Mouse (Mus musculus) liver, embryonic 15.5 days (tissue): ENCODE results near the gene Nudt8. TPM values are rescaled to one million over a fixed set of nuclear protein-coding genes. Genes with fewer than 3 reads are reported as not detected.
A peak's percentile ranks its signal among the peaks of the same experiment; 100 is the strongest.

Experiments used
- ATAC-seq: fragments of 200-750 bp; cut with Nextera tagmentation; 2 replicates; pipeline ENCODE4 v1.8.0; 2017; ENCODE audit warnings: moderate number of reproducible peaks, mild to moderate bottlenecking, moderate library complexity; ENCODE audit not compliant: insufficient read depth
- H3K27ac ChIP-seq: fragments of 300-500 bp; sonication (generic); replicated peaks from 2 replicates; pipeline ENCODE4 v1.5.1; 2015; ENCODE audit warnings: mild to moderate bottlenecking, inconsistent platforms
- H3K27me3 ChIP-seq: fragments of 300-500 bp; sonication (generic); 2 replicates; pipeline ENCODE4 v1.6.1; 2015; ENCODE audit warnings: mild to moderate bottlenecking, inconsistent platforms
- H3K36me3 ChIP-seq: fragments of 300-500 bp; sonication (generic); replicated peaks from 2 replicates; pipeline ENCODE4 v1.6.1; 2015; ENCODE audit warnings: moderate library complexity, mild to moderate bottlenecking, inconsistent platforms
- H3K4me1 ChIP-seq: fragments of 300-500 bp; sonication (generic); replicated peaks from 2 replicates; pipeline ENCODE4 v1.6.1; 2015; ENCODE audit warnings: inconsistent platforms
- H3K4me2 ChIP-seq: fragments of 300-500 bp; sonication (generic); 2 replicates; pipeline ENCODE4 v1.6.1; 2015; ENCODE audit warnings: moderate library complexity, mild to moderate bottlenecking, inconsistent platforms
- H3K4me3 ChIP-seq: fragments of 300-500 bp; sonication (generic); replicated peaks from 2 replicates; pipeline ENCODE4 v1.5.1; 2015; ENCODE audit warnings: mild to moderate bottlenecking, inconsistent platforms
- H3K9ac ChIP-seq: fragments of 300-500 bp; sonication (generic); 2 replicates; pipeline ENCODE4 v1.6.1; 2015; ENCODE audit warnings: moderate library complexity, mild to moderate bottlenecking, inconsistent platforms
- H3K9me3 ChIP-seq: fragments of 300-500 bp; sonication (generic); replicated peaks from 2 replicates; pipeline ENCODE4 v1.6.1; 2016; ENCODE audit warnings: inconsistent platforms
- WGBS: fragments of 180-500 bp; shearing (Covaris S2); methylation state at CpG from one replicate; pipeline ENCODE4 v1.1.7; 2015; ENCODE audit warnings: mixed read lengths; ENCODE audit not compliant: insufficient replicate concordance; 5-methylcytosine and 5-hydroxymethylcytosine counted together
- polyA plus RNA-seq: library from polyadenylated mRNA; unstranded; fragments of >200 nt; fragmentation: Nextera tagmentation; extraction: Ambion mirVana; gene quantifications from 2 replicates; pipeline ENCODE4 v1.2.1, GENCODE M21; 2015

Nudt8 gene
- polyA plus RNA-seq, 1 experiment from 2014 or later, result 13.3 TPM

- Histone ChIP-seq H3K4me1 (peaks cover 30% of the 10 kb centered on the region), H3K9ac (no peak overlapping the region), H3K4me3 (0 out of 2 replicates have a peak overlapping the region, but pooled peaks have one; percentile 92), H3K9me3 (no peaks in the 10 kb centered on the region), H3K27me3 (no peaks in the 10 kb centered on the region), H3K4me2 (peak overlapping the region; percentile 99), H3K36me3 (no peaks in the 10 kb centered on the region), H3K27ac (peak overlapping the region; percentile 99; the same call in 1 of the 2 replicates)
- 58% methylated on average over 9 of the region's 9 CpGs for WGBS
- no peak for ATAC-seq
Observed at GRCm38 (mm10) chr19:3999121-3999730, 1.2 kb upstream of the Nudt8 start.

GRCm38 (mm10) chr19:4000949-4001525 is 657 bp downstream of the Nudt8 start:
- WGBS, result 27% methylated on average over 17 of the region's 17 CpGs
- peak overlapping the region; percentile 92 for H3K4me3 ChIP-seq
- peak; percentile 4; the same call in 1 of the 2 replicates for ATAC-seq
- peaks cover 5% of the 10 kb centered on the region for H3K36me3 ChIP-seq
- no peaks in the 10 kb centered on the region for H3K9me3 ChIP-seq
- H3K4me2 ChIP-seq, result peak overlapping the region; percentile 99
- H3K4me1 ChIP-seq, result peaks cover 30% of the 10 kb centered on the region
- H3K9ac ChIP-seq, result peak overlapping the region; percentile 89
- no peaks in the 10 kb centered on the region for H3K27me3 ChIP-seq
- H3K27ac ChIP-seq, result peak overlapping the region; percentile 99

- Histone ChIP-seq H3K9me3 (no peaks in the 10 kb centered on the region), H3K4me1 (peaks cover 30% of the 10 kb centered on the region), H3K4me2 (0 out of 2 replicates have a peak overlapping the region, but pooled peaks have one; percentile 99), H3K4me3 (0 out of 2 replicates have a peak overlapping the region, but pooled peaks have one; percentile 1), H3K36me3 (peaks cover 12% of the 10 kb centered on the region), H3K27ac (no peak overlapping the region), H3K9ac (no peak overlapping the region), H3K27me3 (no peaks in the 10 kb centered on the region)
- ATAC-seq, result no peak
- WGBS, result 85% methylated on average over 5 of the region's 5 CpGs
Observed at GRCm38 (mm10) chr19:4001752-4002151, 1.4 kb downstream of the Nudt8 start.

- H3K36me3 ChIP-seq, result peaks cover 25% of the 10 kb centered on the region
- no peaks in the 10 kb centered on the region for H3K9me3 ChIP-seq
- no peak within 1 kb of the TSS for H3K4me2 ChIP-seq
- ATAC-seq, result no peak
- WGBS, result 60% methylated on average over 1 of the region's 1 CpGs
- H3K4me3 ChIP-seq, result no peak within 1 kb of the TSS
- no peak within 1 kb of the TSS for H3K27ac ChIP-seq
- H3K9ac ChIP-seq, result no peak within 1 kb of the TSS
- H3K27me3 ChIP-seq, result no peaks in the 10 kb centered on the region
- peaks cover 30% of the 10 kb centered on the region for H3K4me1 ChIP-seq
Observed at GRCm38 (mm10) chr19:4003112-4003511, 2.7 kb downstream of the Nudt8 start, which contains the start of gene Doc2g. Gene Doc2g (plus strand): TSS chr19:4003313.

- WGBS, result 72% methylated on average over 12 of the region's 12 CpGs
- no peak overlapping the region for H3K4me2 ChIP-seq
- H3K9ac ChIP-seq, result no peak overlapping the region
- no peak overlapping the region for H3K27ac ChIP-seq
- no peaks in the 10 kb centered on the region for H3K27me3 ChIP-seq
- peaks cover 30% of the 10 kb centered on the region for H3K4me1 ChIP-seq
- H3K4me3 ChIP-seq, result no peak overlapping the region
- no peak for ATAC-seq
- peaks cover 31% of the 10 kb centered on the region for H3K36me3 ChIP-seq
- H3K9me3 ChIP-seq, result no peaks in the 10 kb centered on the region
Observed at GRCm38 (mm10) chr19:4003641-4004040, 3.3 kb downstream of the Nudt8 start.

- peaks cover 38% of the 10 kb centered on the region for H3K36me3 ChIP-seq
- H3K4me2 ChIP-seq, result no peak overlapping the region
- no peak for ATAC-seq
- H3K4me1 ChIP-seq, result peaks cover 24% of the 10 kb centered on the region
- 83% methylated on average over 15 of the region's 15 CpGs for WGBS
- no peaks in the 10 kb centered on the region for H3K9me3 ChIP-seq
- no peak overlapping the region for H3K9ac ChIP-seq
- H3K4me3 ChIP-seq, result no peak overlapping the region
- no peaks in the 10 kb centered on the region for H3K27me3 ChIP-seq
- no peak overlapping the region for H3K27ac ChIP-seq
Observed at GRCm38 (mm10) chr19:4004331-4004730, 4.0 kb downstream of the Nudt8 start.

GRCm38 (mm10) chr19:4005091-4005490 is 4.7 kb downstream of the Nudt8 start:
- Histone ChIP-seq H3K27me3 (no peaks in the 10 kb centered on the region), H3K9ac (no peak overlapping the region), H3K9me3 (no peaks in the 10 kb centered on the region), H3K4me2 (no peak overlapping the region), H3K4me1 (peaks cover 18% of the 10 kb centered on the region), H3K4me3 (no peak overlapping the region), H3K36me3 (peaks cover 45% of the 10 kb centered on the region), H3K27ac (no peak overlapping the region)
- no peak for ATAC-seq
- WGBS, result 80% methylated on average over 9 of the region's 9 CpGs

- Histone ChIP-seq H3K4me3 (no peak overlapping the region), H3K9me3 (no peaks in the 10 kb centered on the region), H3K9ac (no peak overlapping the region), H3K36me3 (peaks cover 52% of the 10 kb centered on the region), H3K27ac (no peak overlapping the region), H3K4me1 (peaks cover 14% of the 10 kb centered on the region), H3K4me2 (no peak overlapping the region), H3K27me3 (no peaks in the 10 kb centered on the region)
- no peak for ATAC-seq
- WGBS, result 79% methylated on average over 8 of the region's 8 CpGs
Observed at GRCm38 (mm10) chr19:4005971-4006370, 5.6 kb downstream of the Nudt8 start.

- Histone ChIP-seq H3K4me3 (peak overlapping the region; percentile 83), H3K4me1 (peaks cover 41% of the 10 kb centered on the region), H3K9ac (no peak overlapping the region), H3K27ac (no peak overlapping the region), H3K36me3 (peaks cover 50% of the 10 kb centered on the region), H3K27me3 (no peaks in the 10 kb centered on the region), H3K4me2 (peak overlapping the region; percentile 78), H3K9me3 (no peaks in the 10 kb centered on the region)
- no peak for ATAC-seq
- WGBS, result 87% methylated on average over 5 of the region's 5 CpGs
Observed at GRCm38 (mm10) chr19:4011086-4011485, 10.7 kb downstream of the Nudt8 start.

GRCm38 (mm10) chr19:4012432-4013022 is 12.1 kb downstream of the Nudt8 start, which contains the start of gene Ndufv1:
Gene Ndufv1 (minus strand): TSS chr19:4012806.
- Histone ChIP-seq H3K4me1 (peaks cover 45% of the 10 kb centered on the region), H3K4me2 (peak within 1 kb of the TSS; percentile 78), H3K27me3 (no peaks in the 10 kb centered on the region), H3K27ac (peak within 1 kb of the TSS; percentile 86), H3K9ac (peak within 1 kb of the TSS; percentile 76), H3K9me3 (no peaks in the 10 kb centered on the region), H3K4me3 (peak within 1 kb of the TSS; percentile 83), H3K36me3 (peaks cover 35% of the 10 kb centered on the region)
- whole genome bisulfite sequencing, result under 1% methylated on average over 45 of the region's 45 CpGs
- peak; percentile 98 for ATAC-seq

GRCm38 (mm10) chr19:4013066-4013465 is 12.7 kb downstream of the Nudt8 start:
- peak overlapping the region; percentile 80 for H3K27ac ChIP-seq
- no peaks in the 10 kb centered on the region for H3K27me3 ChIP-seq
- peaks cover 30% of the 10 kb centered on the region for H3K36me3 ChIP-seq
- H3K4me2 ChIP-seq, result peak overlapping the region; percentile 78
- peak; percentile 49 for ATAC-seq
- H3K4me1 ChIP-seq, result peaks cover 45% of the 10 kb centered on the region
- peak overlapping the region; percentile 63 for H3K9ac ChIP-seq
- H3K9me3 ChIP-seq, result no peaks in the 10 kb centered on the region
- WGBS, result 9% methylated on average over 9 of the region's 9 CpGs
- H3K4me3 ChIP-seq, result peak overlapping the region; percentile 83
